Comparison of ENCODE assay signal across 8 mouse cellular contexts in the genomic region with DNA sequence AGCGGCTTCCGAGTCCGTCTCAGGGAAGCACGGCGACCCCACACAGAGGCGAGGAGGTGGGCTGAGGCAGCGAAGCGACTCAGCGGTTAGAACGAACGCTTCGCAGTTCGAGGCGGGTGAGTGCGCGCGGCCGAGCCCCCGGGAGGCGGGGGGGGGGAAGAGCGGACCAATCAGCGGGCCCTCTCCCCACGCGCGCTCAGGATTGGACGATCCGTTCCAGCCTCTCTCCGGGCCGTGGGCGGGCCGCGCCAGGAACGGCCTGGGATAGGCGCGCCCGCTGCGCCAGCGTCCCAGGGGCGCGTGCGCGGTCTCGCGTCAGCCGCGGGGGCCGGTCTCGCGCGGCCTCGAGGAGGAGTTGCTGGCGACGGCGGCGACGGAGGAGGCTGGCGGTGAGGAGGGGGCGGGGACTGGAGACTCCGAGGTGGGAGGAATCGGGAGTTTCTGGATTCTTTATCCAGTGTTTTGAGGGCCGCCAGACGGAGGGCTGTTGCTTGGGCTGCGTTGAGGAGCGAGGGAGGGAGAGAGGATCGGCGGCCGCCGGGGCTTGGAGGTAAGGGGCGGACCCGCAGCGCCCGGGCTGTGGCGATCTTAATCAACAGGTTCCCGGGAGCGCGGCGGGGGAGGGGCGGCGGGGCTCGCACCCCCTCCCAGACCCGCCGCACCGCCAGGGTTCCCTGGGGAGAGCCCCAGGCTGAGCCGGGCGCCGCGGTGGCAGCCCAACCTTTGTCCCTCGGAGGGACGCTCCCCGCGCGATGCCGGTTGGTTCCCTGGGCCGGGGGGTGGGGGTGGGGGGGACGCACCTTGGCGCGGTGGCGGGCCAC. TPM values are rescaled to one million over a fixed set of nuclear protein-coding genes. Genes with fewer than 3 reads are reported as not detected.
DNase-seq lines count a peak whose midpoint lies in the region; ATAC-seq lines count a peak whose summit lies in the region.

A gene (plus strand): TSS at position 351 of the 821 bp plus-strand sequence.

- H3K27ac ChIP-seq in heart, embryonic 14.5 days (replicated peaks in 1 of 2; ENCODE audit: control insufficient read depth in 1 of 2, insufficient read depth in 1 of 2, low read depth in 2 of 2, low read length in 2 of 2): peak within 1 kb of the TSS; percentile 96 to 97
- H3K27ac ChIP-seq in liver, embryonic 13.5 days: peak within 1 kb of the TSS; percentile 75
- peak within 1 kb of the TSS; percentile 97 for H3K27ac ChIP-seq in stomach, embryonic 16.5 days (ENCODE audit: low read length)

- peak; percentile 91 for DNase-seq in c-Kit-negative CD71-positive TER-119-positive erythroid progenitor cells, embryonic 14.5 days (ENCODE audit: low read depth, low spot score)
- peak; percentile 93 for DNase-seq in fibroblast of lung, adult 2 months (ENCODE audit: low read depth)
- DNase-seq in kidney, postnatal 14 days: peak; percentile 99
- peak; percentile 95 for DNase-seq in liver, embryonic 13.5 days
- peak; percentile 93 for DNase-seq in neural tube, embryonic 10.5 days (ENCODE audit: extremely low spot score, low spot score)

- H3K4me2 ChIP-seq in heart, embryonic 14.5 days (ENCODE audit: low read length): peak within 1 kb of the TSS; percentile 99
- peak within 1 kb of the TSS; percentile 93 for H3K4me2 ChIP-seq in liver, embryonic 13.5 days
- H3K4me2 ChIP-seq in stomach, embryonic 16.5 days (ENCODE audit: low read depth, low read length): peak within 1 kb of the TSS; percentile 99

- H3K4me3 ChIP-seq in heart, embryonic 14.5 days (ENCODE audit: control insufficient read depth in 1 of 2, insufficient read depth in 1 of 2, low read depth in 1 of 2, low read length in 2 of 2): peak within 1 kb of the TSS; percentile 93 to 97
- peak within 1 kb of the TSS; percentile 87 for H3K4me3 ChIP-seq in liver, embryonic 13.5 days (replicated peaks)
- H3K4me3 ChIP-seq in stomach, embryonic 16.5 days (replicated peaks; ENCODE audit: low read length): peak within 1 kb of the TSS; percentile 66

- no peaks in the 10 kb centered on the region for H3K27me3 ChIP-seq in heart, embryonic 14.5 days (ENCODE audit: control insufficient read depth, insufficient read depth, low read length)
- H3K27me3 ChIP-seq in liver, embryonic 13.5 days: no peaks in the 10 kb centered on the region
- no peaks in the 10 kb centered on the region for H3K27me3 ChIP-seq in stomach, embryonic 16.5 days (ENCODE audit: control insufficient read depth, insufficient read depth, low read length)

- H3K4me1 ChIP-seq in heart, embryonic 14.5 days (ENCODE audit: control insufficient read depth in 2 of 2, insufficient read depth in 2 of 2, low read length in 2 of 2): peaks cover 2 to 11% of the 10 kb centered on the region in 2 experiments; a peak in 3 of 4 replicates
- peaks cover 15% of the 10 kb centered on the region for H3K4me1 ChIP-seq in liver, embryonic 13.5 days (replicated peaks)
- peaks cover 4% of the 10 kb centered on the region for H3K4me1 ChIP-seq in stomach, embryonic 16.5 days (ENCODE audit: control insufficient read depth, insufficient read depth, low read length)

- H3K9ac ChIP-seq in heart, embryonic 14.5 days (ENCODE audit: low read length): peak within 1 kb of the TSS; percentile 94
- peak within 1 kb of the TSS; percentile 89 for H3K9ac ChIP-seq in liver, embryonic 13.5 days
- peak within 1 kb of the TSS; percentile 86 for H3K9ac ChIP-seq in stomach, embryonic 16.5 days (ENCODE audit: low read length)

- WGBS in heart, embryonic 14.5 days: under 1% methylated on average over 65 of the region's 98 CpGs
- WGBS in liver, embryonic 13.5 days (ENCODE audit: insufficient replicate concordance): under 1% methylated on average over 96 of the region's 98 CpGs
- under 1% methylated on average over 91 of the region's 98 CpGs for WGBS in stomach, embryonic 16.5 days

- no peaks in the 10 kb centered on the region for H3K36me3 ChIP-seq in heart, embryonic 14.5 days (ENCODE audit: control insufficient read depth, insufficient read depth, low read length)
- H3K36me3 ChIP-seq in liver, embryonic 13.5 days: no peaks in the 10 kb centered on the region
- H3K36me3 ChIP-seq in stomach, embryonic 16.5 days (ENCODE audit: control insufficient read depth, insufficient read depth, low read length): no peaks in the 10 kb centered on the region

- no peaks in the 10 kb centered on the region for H3K9me3 ChIP-seq in heart, embryonic 14.5 days (ENCODE audit: control insufficient read depth, low read length)
- H3K9me3 ChIP-seq in liver, embryonic 13.5 days (replicated peaks): no peaks in the 10 kb centered on the region
- H3K9me3 ChIP-seq in stomach, embryonic 16.5 days (replicated peaks; ENCODE audit: control insufficient read depth, low read length): no peaks in the 10 kb centered on the region

- ATAC-seq in CD4-positive, CD25-positive, alpha-beta regulatory T cell, adult 4 months: peak; percentile 95
- ATAC-seq in heart, embryonic 14.5 days (ENCODE audit: insufficient number of reproducible peaks, insufficient read depth, low FRiP score, low read depth): peak; percentile 98
- ATAC-seq in liver, embryonic 13.5 days (ENCODE audit: low read depth): peak; percentile 99
- ATAC-seq in stomach, embryonic 16.5 days (ENCODE audit: insufficient read depth, low FRiP score): peak; percentile 100

RNA-seq across cellular contexts. Expression of the gene that starts here (rescaled TPM):
- 10 to 100 TPM; 14.3 to 18.0 TPM for polyA plus RNA-seq in CD4-positive, CD25-positive, alpha-beta regulatory T cell, adult 4 months (2017; shearing (Covaris generic))
- 13.2 and 15.0 TPM in 2 replicates for polyA plus RNA-seq in heart, embryonic 14.5 days (2014; fragmentation: Nextera tagmentation; extraction: Ambion mirVana)
- 9.2 and 13.9 TPM in 2 replicates for polyA plus RNA-seq in liver, embryonic 13.5 days (2015; fragmentation: Nextera tagmentation; extraction: Ambion mirVana)
- 18.3 and 19.7 TPM in 2 replicates for polyA plus RNA-seq in stomach, embryonic 16.5 days (2015; fragmentation: Nextera tagmentation; extraction: Ambion mirVana)

Comparison
In these comparisons a context has a peak if more than half of its experiments do, and no peak if none do; other contexts are left out.
1. Peak in every context shown above with its lines: DNase-seq, ATAC-seq, H3K4me3 ChIP-seq and H3K27ac ChIP-seq.